In the genomic region with DNA sequence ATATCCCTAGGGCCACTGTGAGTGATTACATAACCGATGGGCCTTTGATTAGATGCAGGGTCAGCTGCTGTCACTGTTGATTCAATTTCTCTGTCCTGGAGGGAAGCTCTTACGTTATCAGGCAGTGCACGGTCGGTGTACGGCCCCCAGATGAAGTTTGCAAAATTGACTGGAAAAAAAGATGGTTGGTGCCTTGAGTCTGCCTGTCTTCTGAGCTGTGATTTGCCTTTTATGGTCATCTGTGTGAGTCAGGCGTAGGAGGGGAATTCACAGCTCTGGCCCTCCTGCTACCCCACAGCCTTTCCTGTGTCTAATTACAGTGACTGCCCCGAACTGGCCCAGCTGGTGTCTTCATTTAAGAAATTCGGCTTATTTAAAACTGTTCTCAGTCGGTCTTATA, we compare ENCODE assay signal across 9 mouse cellular contexts. TPM values are rescaled to one million over a fixed set of nuclear protein-coding genes. Genes with fewer than 3 reads are reported as not detected.
DNase-seq lines count a peak whose midpoint lies in the region; TF ChIP-seq lines count a peak whose summit lies in the region.
"Had no signal": no experiment of that assay in that cellular context is flagged by ENCODE, and none has a peak within 500 bp of the region (broad histone marks: within the 10 kb centered on the region; RNA-seq: fewer than 3 reads in every experiment).

No protein-coding gene starts in this region.

- H3K4me1 ChIP-seq in CH12.LX (ENCODE audit: control insufficient read depth in 1 of 2, insufficient read depth in 2 of 2) = peaks cover 19 to 48% of the 10 kb centered on the region in 2 experiments

- H3K27me3 ChIP-seq in CH12.LX (replicated peaks) = no peaks in the 10 kb centered on the region
- no peaks in the 10 kb centered on the region for H3K27me3 ChIP-seq in splenic B cell, adult 2 months (ENCODE audit: control insufficient read depth, insufficient read depth, low read length, poor library complexity, severe bottlenecking)
- H3K27me3 ChIP-seq: limb, embryonic 12.5 days had no signal

- peaks cover 54 to 76% of the 10 kb centered on the region in 2 experiments for H3K36me3 ChIP-seq in CH12.LX (replicated peaks in 1 of 2; ENCODE audit: control insufficient read depth in 1 of 2, insufficient read depth in 1 of 2, low read length in 1 of 2)
- H3K36me3 ChIP-seq in splenic B cell, adult 2 months (ENCODE audit: control insufficient read depth, insufficient read depth, low read length, poor library complexity, severe bottlenecking) = peaks cover 3% of the 10 kb centered on the region; the same call in 1 of the 2 replicates

- H3K9me3 ChIP-seq in CH12.LX (replicated peaks; ENCODE audit: low read length) = no peaks in the 10 kb centered on the region
- H3K9me3 ChIP-seq: limb, embryonic 12.5 days had no signal

- H3K4me2 ChIP-seq in CH12.LX (ENCODE audit: insufficient read depth, low read depth, poor library complexity, severe bottlenecking) = peak overlapping the region; percentile 91
- H3K4me2 ChIP-seq: limb, embryonic 12.5 days had no signal

- peak overlapping the region; percentile 72 for H3K27ac ChIP-seq in layer of hippocampus, adult 2 months
- H3K27ac ChIP-seq in CH12.LX (ENCODE audit: insufficient read depth, low read depth) = peak overlapping the region; percentile 78

- in situ Hi-C loops in CH12.LX (cut with MboI; ENCODE audit: low pct_ligation_motif_present, low pct_unique_long_range_greater_than_20kb, low sequenced_read_pairs) = no loop called here

- TF ChIP-seq EP300 in CH12.LX (IDR thresholded peaks at IDR 0.05; ENCODE audit: low read length) = peak; percentile 32

- TF ChIP-seq POLR2A in CH12.LX (IDR thresholded peaks at IDR 0.05; ENCODE audit: low read depth, low read length) = peak; percentile 59; the same call in 1 of the 2 replicates

- DNase-seq in layer of hippocampus, adult 2 months (ENCODE audit: low spot score in 2 of 2) = peak in 1 of 2 experiments; percentile 52
- DNase-seq in layer of hippocampus, postnatal 10 days (ENCODE audit: low spot score in 2 of 2) = no peak
- peak; percentile 91 for DNase-seq in CH12.LX (ENCODE audit: extremely low read depth)
- DNase-seq in frontal cortex, postnatal 36 days (ENCODE audit: low spot score in 2 of 2) = peak; percentile 58 to 79
- DNase-seq in kidney, postnatal 4 days = peak; percentile 43 to 62
- peak; percentile 54 for DNase-seq in splenic B cell, adult 2 months (ENCODE audit: low read depth, low spot score)
- DNase-seq in layer of hippocampus, postnatal 36 days = no peak
- no peak for DNase-seq in retina, embryonic 14.5 days (ENCODE audit: low spot score)

- dilution Hi-C loops in CH12.LX (cut with MboI; ENCODE audit: extremely low pct_ligation_motif_present, extremely low pct_unique_long_range_greater_than_20kb, low sequenced_read_pairs) = no loop called here

- no peak for TF ChIP-seq CTCF in layer of hippocampus, adult 2 months (conservative IDR thresholded peaks at IDR 0.05)
- TF ChIP-seq CTCF in CH12.LX (conservative IDR thresholded peaks at IDR 0.05 in 1 of 2, IDR thresholded peaks at IDR 0.05 in 1 of 2; ENCODE audit: low read depth in 2 of 2, low read length in 2 of 2) = no peak

- H3K79me2 ChIP-seq in CH12.LX (replicated peaks; ENCODE audit: control insufficient read depth, extremely low read depth, insufficient read depth, poor library complexity, severe bottlenecking) = no peaks in the 10 kb centered on the region

- H3K9ac ChIP-seq in CH12.LX (ENCODE audit: insufficient read depth, low read depth) = peak overlapping the region; percentile 36
- H3K9ac ChIP-seq: limb, embryonic 12.5 days had no signal

- no peak for TF ChIP-seq RAD21 in CH12.LX (IDR thresholded peaks at IDR 0.05; ENCODE audit: low read depth, low read length)

- no peak overlapping the region for H3K4me3 ChIP-seq in layer of hippocampus, adult 2 months
- H3K4me3 ChIP-seq in CH12.LX (replicated peaks in 1 of 3; ENCODE audit: low read depth in 2 of 3, low read length in 2 of 3, poor library complexity in 1 of 3) = no peak overlapping the region
- H3K4me3 ChIP-seq: limb, embryonic 12.5 days had no signal

TF ChIP-seq in CH12.LX, 34 proteins besides CTCF, POLR2A, EP300 and RAD21:
- TF ChIP-seq NRF1 (IDR thresholded peaks at IDR 0.05; ENCODE audit: low read depth, low read length) (no peak), BHLHE40 (IDR thresholded peaks at IDR 0.05; ENCODE audit: low read depth, low read length) (peak; percentile 72), TCF12 (IDR thresholded peaks at IDR 0.05; ENCODE audit: low read depth, low read length) (peak; percentile 47; the same call in 1 of the 2 replicates), MEF2A (IDR thresholded peaks at IDR 0.05; ENCODE audit: borderline replicate concordance, low read depth, low read length) (0 out of 2 replicates have a peak, but pooled peaks have one; percentile 56), ELF1 (IDR thresholded peaks at IDR 0.05; ENCODE audit: low read depth, low read length) (no peak), TBP (conservative IDR thresholded peaks at IDR 0.05; ENCODE audit: low read depth, low read length) (0 out of 2 replicates have a peak, but pooled peaks have one; percentile 43), ETS1 (conservative IDR thresholded peaks at IDR 0.05; ENCODE audit: low read depth, low read length) (peak; percentile 73), SIN3A (IDR thresholded peaks at IDR 0.05; ENCODE audit: low read length) (peak; percentile 64; the same call in 1 of the 2 replicates), NELFE (IDR thresholded peaks at IDR 0.05; ENCODE audit: low read depth, low read length) (peak; percentile 30; the same call in 1 of the 2 replicates)

RNA-seq across cellular contexts. Expression of a gene that starts 16.7 kb away (rescaled TPM):
- total RNA-seq in layer of hippocampus, adult 2 months (2021) = 10 to 100 TPM; 61.5 to 63.0 TPM
- 10 to 100 TPM; 48.9 to 52.7 TPM for total RNA-seq in layer of hippocampus, postnatal 10 days (2021)
- total RNA-seq in CH12.LX (2012; rRNA removed) (0.38 and 0.67 TPM in 2 replicates), CH12.LX (2014; rRNA removed) (0.27 and 0.32 TPM in 2 replicates)
- polyA plus RNA-seq in CH12.LX (2012; ENCODE audit: insufficient read length, low read depth) = 0.76 and 0.89 TPM in 2 replicates
- 10 to 100 TPM; 56.5 to 58.3 TPM for total RNA-seq in layer of hippocampus, postnatal 36 days (2021)

RNA-seq across cellular contexts. Expression of a gene that starts 52.9 kb away (rescaled TPM):
- 10 to 100 TPM; 42.6 to 47.5 TPM for total RNA-seq in layer of hippocampus, adult 2 months (2021)
- total RNA-seq in layer of hippocampus, postnatal 10 days (2021) = 10 to 100 TPM; 40.6 to 44.0 TPM
- 110 and 144 TPM in 2 replicates for total RNA-seq in CH12.LX (2012; rRNA removed)
- total RNA-seq in CH12.LX (2014; rRNA removed) = 112 and 126 TPM in 2 replicates
- 133 and 140 TPM in 2 replicates for polyA plus RNA-seq in CH12.LX (2012; ENCODE audit: insufficient read length, low read depth)
- total RNA-seq in layer of hippocampus, postnatal 36 days (2021) = 10 to 100 TPM; 46.1 to 47.3 TPM

Comparison
In these comparisons a context has a peak if more than half of its experiments do, and no peak if none do; other contexts are left out.
1. DNase-seq: peak in CH12.LX (single experiment), frontal cortex, postnatal 36 days (2 of 2), kidney, postnatal 4 days (2 of 2) and splenic B cell, adult 2 months (single experiment); none in layer of hippocampus, postnatal 10 days (0 of 2), layer of hippocampus, postnatal 36 days (0 of 2) and retina, embryonic 14.5 days (single experiment).
2. RNA of a gene that starts 16.7 kb away (total RNA-seq): 61.5 to 63.0 TPM in layer of hippocampus, adult 2 months, 56.5 to 58.3 TPM in layer of hippocampus, postnatal 36 days and 48.9 to 52.7 TPM in layer of hippocampus, postnatal 10 days; 0.27 to 0.67 TPM in CH12.LX; every median in the first group is over 10 times any median in the second.